12 mouse cellular contexts compared by ENCODE assay signal in genomic region chr19:45445253-45445933, GRCm38 (mm10).
A peak's percentile ranks its signal among the peaks of the same experiment; 100 is the strongest.
DNase-seq lines count a peak whose midpoint lies in the region; ATAC-seq and TF ChIP-seq lines count a peak whose summit lies in the region.
"Had no signal": no experiment of that assay in that cellular context is flagged by ENCODE, and none has a peak within 500 bp of the region (broad histone marks: within the 10 kb centered on the region; RNA-seq: fewer than 3 reads in every experiment).

No protein-coding gene starts in this region.

- no peaks in the 10 kb centered on the region for H3K27me3 ChIP-seq in forebrain, embryonic 14.5 days (replicated peaks; ENCODE audit: control insufficient read depth, insufficient read depth, low read length)
- H3K27me3 ChIP-seq in forebrain, embryonic 13.5 days = no peaks in the 10 kb centered on the region
- H3K27me3 ChIP-seq in intestine, embryonic 15.5 days (replicated peaks) = no peaks in the 10 kb centered on the region
- H3K27me3 ChIP-seq in intestine, postnatal 0 days (replicated peaks; ENCODE audit: control insufficient read depth, insufficient read depth, low read length) = no peaks in the 10 kb centered on the region
- H3K27me3 ChIP-seq in liver, embryonic 14.5 days (ENCODE audit: control insufficient read depth, insufficient read depth, low read length) = no peaks in the 10 kb centered on the region
- H3K27me3 ChIP-seq: embryonic facial prominence, embryonic 15.5 days had no signal

- H3K4me1 ChIP-seq in forebrain, embryonic 14.5 days (ENCODE audit: control insufficient read depth, insufficient read depth, low read length) = peaks cover 25% of the 10 kb centered on the region
- peaks cover 37% of the 10 kb centered on the region for H3K4me1 ChIP-seq in forebrain, embryonic 13.5 days
- no peaks in the 10 kb centered on the region for H3K4me1 ChIP-seq in intestine, embryonic 15.5 days (replicated peaks)
- H3K4me1 ChIP-seq in intestine, postnatal 0 days (replicated peaks; ENCODE audit: control insufficient read depth, insufficient read depth, low read length) = no peaks in the 10 kb centered on the region
- H3K4me1 ChIP-seq in liver, embryonic 14.5 days (replicated peaks; ENCODE audit: control insufficient read depth in 2 of 2, insufficient read depth in 2 of 2, low read length in 1 of 2) = peaks cover 37 to 39% of the 10 kb centered on the region in 2 experiments

- no peak for TF ChIP-seq CTCF in intestine, postnatal 0 days (IDR thresholded peaks at IDR 0.05; ENCODE audit: low read depth)
- TF ChIP-seq CTCF in liver, embryonic 14.5 days (IDR thresholded peaks at IDR 0.05; ENCODE audit: low read depth) = no peak

- H3K27ac ChIP-seq in forebrain, embryonic 14.5 days (ENCODE audit: low read depth, low read length) = 0 out of 2 replicates have a peak overlapping the region, but pooled peaks have one; percentile 27
- H3K27ac ChIP-seq in forebrain, embryonic 13.5 days = no peak overlapping the region
- no peak overlapping the region for H3K27ac ChIP-seq in intestine, embryonic 15.5 days
- no peak overlapping the region for H3K27ac ChIP-seq in intestine, postnatal 0 days (ENCODE audit: low read depth, low read length)
- peak overlapping the region; percentile 99 for H3K27ac ChIP-seq in liver, embryonic 14.5 days
- H3K27ac ChIP-seq: embryonic facial prominence, embryonic 15.5 days had no signal

- H3K9me3 ChIP-seq in forebrain, embryonic 14.5 days (replicated peaks; ENCODE audit: control insufficient read depth, low read length) = no peaks in the 10 kb centered on the region
- H3K9me3 ChIP-seq in forebrain, embryonic 13.5 days (replicated peaks) = no peaks in the 10 kb centered on the region
- H3K9me3 ChIP-seq in intestine, embryonic 15.5 days = no peaks in the 10 kb centered on the region
- no peaks in the 10 kb centered on the region for H3K9me3 ChIP-seq in intestine, postnatal 0 days (ENCODE audit: control insufficient read depth)
- no peaks in the 10 kb centered on the region for H3K9me3 ChIP-seq in liver, embryonic 14.5 days (ENCODE audit: control insufficient read depth, low read length)
- H3K9me3 ChIP-seq: embryonic facial prominence, embryonic 15.5 days had no signal

- no peak overlapping the region for H3K4me3 ChIP-seq in forebrain, embryonic 14.5 days (ENCODE audit: low read depth, low read length)
- H3K4me3 ChIP-seq in forebrain, embryonic 13.5 days = no peak overlapping the region
- H3K4me3 ChIP-seq in intestine, embryonic 15.5 days (replicated peaks) = no peak overlapping the region
- H3K4me3 ChIP-seq in intestine, postnatal 0 days (ENCODE audit: low read depth, low read length) = no peak overlapping the region
- peak overlapping the region; percentile 68 to 73 for H3K4me3 ChIP-seq in liver, embryonic 14.5 days (ENCODE audit: insufficient read depth in 1 of 2, low read depth in 2 of 2, low read length in 2 of 2)
- H3K4me3 ChIP-seq: embryonic facial prominence, embryonic 15.5 days had no signal

- no peak for ATAC-seq in forebrain, embryonic 14.5 days
- ATAC-seq in forebrain, embryonic 13.5 days = no peak
- ATAC-seq in intestine, embryonic 15.5 days = peak; percentile 36; the same call in 1 of the 2 replicates
- ATAC-seq in intestine, postnatal 0 days = no peak
- peak; percentile 97 for ATAC-seq in liver, embryonic 14.5 days (ENCODE audit: insufficient read depth)
- no peak for ATAC-seq in monocyte, adult 5-6 weeks (replicated peaks; ENCODE audit: insufficient number of reproducible peaks, low FRiP score, low TSS enrichment, poor library complexity, severe bottlenecking)

- no peak overlapping the region for H3K4me2 ChIP-seq in forebrain, embryonic 14.5 days (ENCODE audit: low read length)
- no peak overlapping the region for H3K4me2 ChIP-seq in forebrain, embryonic 13.5 days
- H3K4me2 ChIP-seq in intestine, embryonic 15.5 days (replicated peaks) = no peak overlapping the region
- no peak overlapping the region for H3K4me2 ChIP-seq in intestine, postnatal 0 days (replicated peaks; ENCODE audit: low read depth)
- H3K4me2 ChIP-seq in liver, embryonic 14.5 days (ENCODE audit: low read depth) = peak overlapping the region; percentile 79
- H3K4me2 ChIP-seq: embryonic facial prominence, embryonic 15.5 days had no signal

- no peak overlapping the region for H3K9ac ChIP-seq in forebrain, embryonic 14.5 days (ENCODE audit: low read length)
- H3K9ac ChIP-seq in forebrain, embryonic 13.5 days = no peak overlapping the region
- H3K9ac ChIP-seq in intestine, embryonic 15.5 days = no peak overlapping the region
- no peak overlapping the region for H3K9ac ChIP-seq in intestine, postnatal 0 days (ENCODE audit: low read depth, low read length)
- H3K9ac ChIP-seq in liver, embryonic 14.5 days (replicated peaks) = peak overlapping the region; percentile 93
- H3K9ac ChIP-seq: embryonic facial prominence, embryonic 15.5 days had no signal

- 72% methylated on average over 6 of the region's 6 CpGs for WGBS in forebrain, embryonic 14.5 days
- 76% methylated on average over 6 of the region's 6 CpGs for WGBS in forebrain, embryonic 13.5 days
- 52% methylated on average over 6 of the region's 6 CpGs for WGBS in intestine, embryonic 15.5 days
- WGBS in intestine, postnatal 0 days = 59% methylated on average over 6 of the region's 6 CpGs
- WGBS in liver, embryonic 14.5 days (ENCODE audit: insufficient replicate concordance) = 13% methylated on average over 6 of the region's 6 CpGs

- no peak for DNase-seq in forebrain, embryonic 14.5 days (ENCODE audit: low spot score)
- DNase-seq in c-Kit-positive CD71-positive TER-119-positive erythroid progenitor cells, embryonic 14.5 days (ENCODE audit: low spot score) = peak; percentile 87
- DNase-seq in liver, embryonic 14.5 days (ENCODE audit: low read depth in 3 of 3, low spot score in 3 of 3) = peak; percentile 88 to 91 (median 89)
- DNase-seq in adrenal gland, postnatal 25 days = no peak
- DNase-seq: adrenal gland, adult 8-10 months; cerebellum, adult 9-10 months; lung, postnatal 14 days had no signal

- H3K36me3 ChIP-seq in forebrain, embryonic 14.5 days (ENCODE audit: control insufficient read depth, insufficient read depth, low read length) = no peaks in the 10 kb centered on the region
- H3K36me3 ChIP-seq in forebrain, embryonic 13.5 days (ENCODE audit: poor library complexity, severe bottlenecking) = no peaks in the 10 kb centered on the region
- H3K36me3 ChIP-seq in intestine, embryonic 15.5 days = no peaks in the 10 kb centered on the region
- H3K36me3 ChIP-seq in intestine, postnatal 0 days (ENCODE audit: control insufficient read depth, insufficient read depth) = no peaks in the 10 kb centered on the region
- no peaks in the 10 kb centered on the region for H3K36me3 ChIP-seq in liver, embryonic 14.5 days (replicated peaks; ENCODE audit: control insufficient read depth, insufficient read depth, low read depth)
- H3K36me3 ChIP-seq: embryonic facial prominence, embryonic 15.5 days had no signal

- TF ChIP-seq EP300 in liver, embryonic 14.5 days (IDR thresholded peaks at IDR 0.05; ENCODE audit: low read depth) = peak; percentile 99

Comparison
In these comparisons a context has a peak if more than half of its experiments do, and no peak if none do; other contexts are left out.
1. ATAC-seq: peak in intestine, embryonic 15.5 days (single experiment) and liver, embryonic 14.5 days (single experiment); none in forebrain, embryonic 14.5 days (single experiment), forebrain, embryonic 13.5 days (single experiment), intestine, postnatal 0 days (single experiment) and monocyte, adult 5-6 weeks (single experiment).
2. H3K27ac ChIP-seq: peak in forebrain, embryonic 14.5 days (single experiment) and liver, embryonic 14.5 days (single experiment); none in forebrain, embryonic 13.5 days (single experiment), intestine, embryonic 15.5 days (single experiment) and intestine, postnatal 0 days (single experiment).
3. DNase-seq: peak in c-Kit-positive CD71-positive TER-119-positive erythroid progenitor cells, embryonic 14.5 days (single experiment) and liver, embryonic 14.5 days (3 of 3); none in forebrain, embryonic 14.5 days (single experiment) and adrenal gland, postnatal 25 days (single experiment).
4. H3K4me3 ChIP-seq: peak in liver, embryonic 14.5 days (2 of 2); none in forebrain, embryonic 14.5 days (single experiment), forebrain, embryonic 13.5 days (single experiment), intestine, embryonic 15.5 days (single experiment) and intestine, postnatal 0 days (single experiment).